Mouse (Mus musculus): Measurements from ENCODE around the gene Leng1. TPM values are rescaled to one million over a fixed set of nuclear protein-coding genes. Genes with fewer than 3 reads are reported as not detected.

The Leng1 gene
- polyA plus RNA-seq, 1 experiment from 2014 or later = 16.3 TPM

DNA sequence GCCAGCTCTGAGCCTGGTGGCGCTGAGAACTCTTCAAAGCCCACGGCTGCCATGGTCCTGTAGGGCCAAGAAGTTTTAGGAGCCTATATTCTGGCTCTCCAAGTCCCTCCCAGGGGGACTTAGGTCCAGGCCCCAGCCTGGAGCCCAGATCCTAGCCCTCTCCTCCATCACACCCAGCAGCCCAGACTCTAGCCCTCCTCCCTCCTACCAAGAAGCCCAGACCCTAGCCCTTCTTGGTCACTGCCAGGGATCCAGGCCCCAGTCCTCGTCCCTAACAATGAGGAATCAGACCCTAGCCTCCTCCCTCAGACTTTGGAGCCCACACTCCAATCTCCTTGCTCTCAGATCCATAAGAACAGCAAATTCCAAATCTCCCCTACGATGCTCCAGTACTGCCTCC, 36.6 kb downstream of the Leng1 start:
- Histone ChIP-seq H3K36me3 (ENCODE audit: control insufficient read depth, insufficient read depth, low read length) (peaks cover 4% of the 10 kb centered on the region), H3K9me3 (replicated peaks; ENCODE audit: control insufficient read depth, low read length) (no peaks in the 10 kb centered on the region), H3K9ac (ENCODE audit: low read depth, low read length) (peak overlapping the region; percentile 87), H3K4me3 (ENCODE audit: low read depth, low read length) (peak overlapping the region; percentile 68), H3K27ac (ENCODE audit: low read depth, low read length) (no peak overlapping the region), H3K4me2 (peak overlapping the region; percentile 99), H3K27me3 (ENCODE audit: control insufficient read depth, insufficient read depth, low read length) (no peaks in the 10 kb centered on the region), H3K4me1 (ENCODE audit: control insufficient read depth, insufficient read depth, low read length) (peaks cover 12% of the 10 kb centered on the region)
- WGBS (ENCODE audit: insufficient replicate concordance) = 38% methylated on average over 4 of the region's 4 CpGs
- ATAC-seq (replicated peaks; ENCODE audit: insufficient number of reproducible peaks, low FRiP score, low TSS enrichment) = peak; percentile 27; the same call in 1 of the 2 replicates

GRCm38 (mm10) chr7:3617242-3617995, 48.2 kb downstream of the Leng1 start, which contains the start of gene Ndufa3:
TSS of gene Ndufa3 (plus strand) at chr7:3617373.
- peak within 1 kb of the TSS; percentile 79 for H3K27ac ChIP-seq (ENCODE audit: low read depth, low read length)
- WGBS (ENCODE audit: insufficient replicate concordance) = under 1% methylated on average over 32 of the region's 32 CpGs

GRCm38 (mm10) chr7:3616389-3617241, 49.0 kb downstream of the Leng1 start:
- peak overlapping the region; percentile 17; the same call in 1 of the 2 replicates for H3K4me2 ChIP-seq

More at GRCm38 (mm10) chr7:3617242-3617995, 48.2 kb downstream of the Leng1 start, which contains the start of gene Ndufa3:
- Histone ChIP-seq H3K4me3 (ENCODE audit: low read depth, low read length) (peak within 1 kb of the TSS; percentile 89), H3K9me3 (replicated peaks; ENCODE audit: control insufficient read depth, low read length) (no peaks in the 10 kb centered on the region), H3K36me3 (ENCODE audit: control insufficient read depth, insufficient read depth, low read length) (peaks cover 11% of the 10 kb centered on the region), H3K4me2 (peak within 1 kb of the TSS; percentile 87), H3K4me1 (ENCODE audit: control insufficient read depth, insufficient read depth, low read length) (0 out of 2 replicates have a peak, but pooled peaks cover 2% of the 10 kb centered on the region), H3K27me3 (ENCODE audit: control insufficient read depth, insufficient read depth, low read length) (no peaks in the 10 kb centered on the region), H3K9ac (ENCODE audit: low read depth, low read length) (peak within 1 kb of the TSS; percentile 95)
- ATAC-seq (replicated peaks; ENCODE audit: insufficient number of reproducible peaks, low FRiP score, low TSS enrichment) = peak; percentile 91

DNA sequence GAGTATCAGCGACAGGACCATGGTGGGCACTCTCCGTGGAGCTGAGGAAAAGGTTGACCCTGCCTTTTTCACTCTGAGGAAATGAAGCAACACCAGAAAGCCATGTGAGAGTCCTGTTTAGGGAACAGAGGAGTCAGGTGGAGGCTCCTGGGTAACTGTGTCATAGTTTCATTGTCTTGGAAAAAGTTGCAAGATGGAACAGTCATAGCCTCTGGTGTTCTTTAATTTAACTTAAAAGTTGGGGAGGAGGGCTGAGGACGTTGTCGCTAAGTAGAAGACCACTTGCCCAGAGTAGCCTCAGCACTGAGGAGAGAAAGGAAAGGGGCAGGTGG, 49.6 kb downstream of the Leng1 start, which contains the start of gene Oscar:
Gene Oscar (minus strand): TSS at position 101 of the 332 bp plus-strand sequence.
- Histone ChIP-seq H3K4me3 (ENCODE audit: low read depth, low read length) (peak within 1 kb of the TSS; percentile 89), H3K9me3 (replicated peaks; ENCODE audit: control insufficient read depth, low read length) (no peaks in the 10 kb centered on the region), H3K4me1 (ENCODE audit: control insufficient read depth, insufficient read depth, low read length) (0 out of 2 replicates have a peak, but pooled peaks cover 2% of the 10 kb centered on the region), H3K36me3 (ENCODE audit: control insufficient read depth, insufficient read depth, low read length) (peaks cover 11% of the 10 kb centered on the region), H3K9ac (ENCODE audit: low read depth, low read length) (no peak within 1 kb of the TSS), H3K4me2 (peak within 1 kb of the TSS; percentile 17; the same call in 1 of the 2 replicates), H3K27ac (ENCODE audit: low read depth, low read length) (no peak within 1 kb of the TSS), H3K27me3 (ENCODE audit: control insufficient read depth, insufficient read depth, low read length) (no peaks in the 10 kb centered on the region)
- 70% methylated on average over 4 of the region's 4 CpGs for whole genome bisulfite sequencing (ENCODE audit: insufficient replicate concordance)
- ATAC-seq (replicated peaks; ENCODE audit: insufficient number of reproducible peaks, low FRiP score, low TSS enrichment) = no peak

More at GRCm38 (mm10) chr7:3616389-3617241, 49.0 kb downstream of the Leng1 start:
- no peak overlapping the region for H3K9ac ChIP-seq (ENCODE audit: low read depth, low read length)
- 0 out of 2 replicates have a peak, but pooled peaks cover 2% of the 10 kb centered on the region for H3K4me1 ChIP-seq (ENCODE audit: control insufficient read depth, insufficient read depth, low read length)
- no peak overlapping the region for H3K27ac ChIP-seq (ENCODE audit: low read depth, low read length)
- H3K27me3 ChIP-seq (ENCODE audit: control insufficient read depth, insufficient read depth, low read length) = no peaks in the 10 kb centered on the region
- ATAC-seq (replicated peaks; ENCODE audit: insufficient number of reproducible peaks, low FRiP score, low TSS enrichment) = peak; percentile 12; the same call in 1 of the 2 replicates
- no peaks in the 10 kb centered on the region for H3K9me3 ChIP-seq (replicated peaks; ENCODE audit: control insufficient read depth, low read length)
- 41% methylated on average over 6 of the region's 6 CpGs for WGBS (ENCODE audit: insufficient replicate concordance)
- peak overlapping the region; percentile 89 for H3K4me3 ChIP-seq (ENCODE audit: low read depth, low read length)
- peaks cover 11% of the 10 kb centered on the region for H3K36me3 ChIP-seq (ENCODE audit: control insufficient read depth, insufficient read depth, low read length)

DNA sequence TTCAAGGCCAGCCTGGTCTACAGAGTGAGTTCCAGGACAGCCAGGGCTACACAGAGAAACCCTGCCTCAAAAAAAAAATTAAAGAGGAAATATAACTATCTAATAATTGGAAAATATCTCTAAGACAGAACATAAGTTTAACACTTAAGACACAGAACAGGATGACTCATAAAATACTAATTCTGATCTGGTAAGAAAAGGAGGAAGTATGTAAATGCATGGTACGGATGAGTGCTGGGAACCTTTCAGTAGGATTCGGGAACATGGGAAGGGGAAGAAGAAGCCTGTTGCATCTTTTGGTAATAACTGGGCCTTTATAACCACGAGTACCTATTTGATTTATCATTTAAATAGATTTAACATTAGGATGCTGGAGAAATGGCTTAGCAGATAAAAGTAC, 51.6 kb downstream of the Leng1 start:
- Histone ChIP-seq H3K4me2 (no peak overlapping the region), H3K27ac (ENCODE audit: low read depth, low read length) (no peak overlapping the region), H3K9me3 (replicated peaks; ENCODE audit: control insufficient read depth, low read length) (no peaks in the 10 kb centered on the region), H3K36me3 (ENCODE audit: control insufficient read depth, insufficient read depth, low read length) (no peaks in the 10 kb centered on the region), H3K4me1 (ENCODE audit: control insufficient read depth, insufficient read depth, low read length) (0 out of 2 replicates have a peak, but pooled peaks cover 2% of the 10 kb centered on the region), H3K27me3 (ENCODE audit: control insufficient read depth, insufficient read depth, low read length) (no peaks in the 10 kb centered on the region), H3K4me3 (ENCODE audit: low read depth, low read length) (no peak overlapping the region), H3K9ac (ENCODE audit: low read depth, low read length) (no peak overlapping the region)
- 72% methylated on average over 3 of the region's 3 CpGs for WGBS (ENCODE audit: insufficient replicate concordance)
- ATAC-seq (replicated peaks; ENCODE audit: insufficient number of reproducible peaks, low FRiP score, low TSS enrichment) = no peak

DNA sequence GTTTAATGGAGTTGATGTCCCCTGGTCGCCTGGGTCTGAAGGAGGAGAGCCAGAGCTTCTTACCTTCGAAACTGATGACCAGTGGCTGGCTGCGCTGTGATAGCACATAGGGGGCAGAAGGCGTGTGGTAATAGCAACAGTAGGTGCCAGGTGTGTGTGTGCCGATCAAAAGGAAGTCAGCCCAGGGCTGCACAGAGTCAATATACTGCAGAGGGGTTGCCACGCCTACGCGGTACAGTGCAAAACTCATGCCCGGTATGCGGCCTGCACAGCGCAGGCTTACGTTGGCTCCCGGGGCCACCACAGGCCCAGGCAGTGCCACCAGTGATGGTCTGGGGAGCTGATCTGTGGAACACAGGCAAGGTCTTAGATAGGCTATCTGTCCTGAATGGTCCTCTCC, 54.6 kb downstream of the Leng1 start:
- no peaks in the 10 kb centered on the region for H3K27me3 ChIP-seq (ENCODE audit: control insufficient read depth, insufficient read depth, low read length)
- 82% methylated on average over 13 of the region's 13 CpGs for WGBS (ENCODE audit: insufficient replicate concordance)
- no peaks in the 10 kb centered on the region for H3K9me3 ChIP-seq (replicated peaks; ENCODE audit: control insufficient read depth, low read length)
- no peak; the same call in 1 of the 2 replicates for ATAC-seq (replicated peaks; ENCODE audit: insufficient number of reproducible peaks, low FRiP score, low TSS enrichment)
- H3K36me3 ChIP-seq (ENCODE audit: control insufficient read depth, insufficient read depth, low read length) = no peaks in the 10 kb centered on the region
- H3K4me1 ChIP-seq (ENCODE audit: control insufficient read depth, insufficient read depth, low read length) = no peaks in the 10 kb centered on the region
- no peak overlapping the region for H3K4me3 ChIP-seq (ENCODE audit: low read depth, low read length)
- H3K4me2 ChIP-seq = no peak overlapping the region
- H3K9ac ChIP-seq (ENCODE audit: low read depth, low read length) = no peak overlapping the region
- H3K27ac ChIP-seq (ENCODE audit: low read depth, low read length) = no peak overlapping the region

DNA sequence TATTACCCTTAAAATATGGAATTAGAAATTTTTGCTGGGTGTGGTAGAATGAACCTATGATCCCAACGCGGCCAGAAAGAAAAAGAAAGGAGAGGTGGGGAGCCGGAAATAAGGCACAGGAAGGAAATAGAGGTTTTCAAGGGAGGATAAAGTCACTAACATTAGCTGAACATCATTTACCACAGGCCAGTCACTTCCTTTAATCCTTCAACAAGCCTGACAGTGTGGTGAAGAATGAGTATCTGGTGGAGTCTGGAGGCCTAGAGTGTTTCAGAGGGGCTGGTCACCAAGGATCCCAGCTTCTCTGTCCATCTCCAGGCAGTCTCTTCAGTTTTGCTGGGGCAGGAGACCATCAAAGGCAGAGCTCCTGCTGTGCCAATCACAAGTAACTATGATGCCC, 55.2 kb downstream of the Leng1 start:
- H3K4me2 ChIP-seq = no peak overlapping the region
- ATAC-seq (replicated peaks; ENCODE audit: insufficient number of reproducible peaks, low FRiP score, low TSS enrichment) = no peak
- no peak overlapping the region for H3K9ac ChIP-seq (ENCODE audit: low read depth, low read length)
- H3K36me3 ChIP-seq (ENCODE audit: control insufficient read depth, insufficient read depth, low read length) = no peaks in the 10 kb centered on the region
- H3K27ac ChIP-seq (ENCODE audit: low read depth, low read length) = no peak overlapping the region
- H3K4me3 ChIP-seq (ENCODE audit: low read depth, low read length) = no peak overlapping the region
- H3K27me3 ChIP-seq (ENCODE audit: control insufficient read depth, insufficient read depth, low read length) = no peaks in the 10 kb centered on the region
- 77% methylated on average over 3 of the region's 3 CpGs for WGBS (ENCODE audit: insufficient replicate concordance)
- no peaks in the 10 kb centered on the region for H3K4me1 ChIP-seq (ENCODE audit: control insufficient read depth, insufficient read depth, low read length)
- no peaks in the 10 kb centered on the region for H3K9me3 ChIP-seq (replicated peaks; ENCODE audit: control insufficient read depth, low read length)

Data from heart, embryonic 11.5 days (tissue).